Mouse (Mus musculus): ENCODE results near the gene Rasl2-9. TPM values are rescaled to one million over a fixed set of nuclear protein-coding genes. Genes with fewer than 3 reads are reported as not detected.
"Not testable (repeated sequence)": the region's sequence is repeated elsewhere in the genome, so short reads cannot be mapped to it uniquely, and the experiment has no call there.

The Rasl2-9 gene
- total RNA-seq (2021): under 1 TPM in 1 of 2 experiments, not detected in 1; 0.49 TPM

DNA sequence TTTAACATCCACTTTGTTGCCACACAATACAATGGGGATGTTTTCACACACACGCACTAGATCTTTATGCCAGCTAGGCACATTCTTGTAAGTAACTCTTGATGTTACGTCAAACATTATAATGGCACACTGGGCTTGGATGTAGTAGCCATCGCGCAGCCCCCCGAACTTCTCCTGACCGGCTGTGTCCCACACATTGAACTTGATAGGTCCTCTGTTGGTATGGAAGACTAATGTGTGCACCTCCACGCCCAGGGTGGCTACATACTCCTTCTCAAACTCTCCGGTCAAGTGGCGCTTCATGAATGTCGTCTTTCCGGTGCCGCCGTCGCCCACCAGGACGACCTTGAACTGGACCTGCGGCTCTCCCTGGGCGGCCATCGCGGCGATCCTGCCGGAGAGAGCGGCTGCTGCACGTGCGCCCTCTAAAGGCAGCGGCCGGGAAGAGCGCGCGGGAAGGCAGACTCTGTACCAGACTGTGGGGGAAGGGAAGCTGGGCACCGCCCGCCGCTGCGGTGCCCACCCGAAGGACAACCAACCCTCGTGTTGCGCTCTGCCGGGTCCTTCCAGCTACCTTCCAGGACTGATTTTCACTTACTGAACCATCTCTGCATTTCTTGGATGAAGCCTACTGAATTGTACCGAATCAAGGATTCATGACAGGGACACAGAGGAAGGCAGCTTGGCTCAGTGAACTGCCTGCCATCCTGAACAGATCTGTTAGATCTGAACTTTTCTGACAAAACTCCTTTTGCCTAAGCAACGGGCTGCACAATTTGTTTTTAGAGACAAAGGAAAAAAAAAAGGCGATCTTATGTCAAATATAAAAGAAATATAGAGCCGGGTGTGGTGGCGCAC lies at the start of gene Rasl2-9:
Gene Rasl2-9, minus strand, starts transcription at position 402 of the 858 bp plus-strand sequence.
- DNase-seq (ENCODE audit: extremely low spot score in 1 of 2, low spot score in 1 of 2): peak; percentile 78 to 86

DNA sequence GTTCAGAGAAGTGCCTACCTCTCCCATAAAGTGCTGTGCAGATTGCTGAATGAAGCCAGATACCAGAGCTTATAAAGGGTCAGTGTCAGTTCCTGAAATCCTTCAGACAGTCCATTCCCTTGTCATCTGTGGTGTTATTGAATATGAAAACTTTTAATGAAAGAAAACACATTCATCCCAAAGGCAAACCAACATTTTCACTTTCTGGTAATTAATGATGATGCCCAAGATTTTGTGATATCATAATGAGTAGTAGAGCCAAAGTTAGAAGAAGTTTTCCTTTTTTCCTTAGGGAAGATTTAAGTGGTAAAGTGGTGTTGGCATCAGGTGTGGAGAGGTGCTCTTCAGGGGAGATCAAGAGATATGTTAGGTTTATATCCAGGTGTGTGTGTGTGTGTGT lies 23.8 kb upstream of the Rasl2-9 start, which contains the start of gene Vmn1r55:
Gene Vmn1r55, minus strand, starts transcription at position 101 of the 400 bp plus-strand sequence.
- not testable (repeated sequence) for DNase-seq (ENCODE audit: extremely low spot score in 1 of 2, low spot score in 1 of 2)

DNA sequence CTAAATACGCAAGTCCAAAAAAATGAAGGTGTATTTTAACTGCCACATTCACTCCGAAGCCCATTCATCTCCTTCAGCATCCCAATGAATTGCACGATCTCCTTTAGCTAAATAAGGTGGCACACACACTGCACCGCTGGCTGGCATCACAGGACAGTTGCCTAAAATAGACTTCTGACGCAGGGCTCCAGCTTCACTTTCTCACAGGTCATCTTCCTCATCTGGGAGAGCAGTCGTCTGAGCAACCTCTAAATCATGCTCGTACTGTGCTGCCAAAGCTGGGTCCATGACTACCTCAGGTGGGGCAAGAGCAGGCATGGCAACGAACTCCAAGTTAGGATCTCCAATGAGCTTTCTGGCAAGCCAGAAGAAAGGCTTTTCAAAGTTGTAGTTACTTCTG lies 672 bp downstream of the Rasl2-9 start:
- no peak for DNase-seq (ENCODE audit: extremely low spot score in 1 of 2, low spot score in 1 of 2)

DNA sequence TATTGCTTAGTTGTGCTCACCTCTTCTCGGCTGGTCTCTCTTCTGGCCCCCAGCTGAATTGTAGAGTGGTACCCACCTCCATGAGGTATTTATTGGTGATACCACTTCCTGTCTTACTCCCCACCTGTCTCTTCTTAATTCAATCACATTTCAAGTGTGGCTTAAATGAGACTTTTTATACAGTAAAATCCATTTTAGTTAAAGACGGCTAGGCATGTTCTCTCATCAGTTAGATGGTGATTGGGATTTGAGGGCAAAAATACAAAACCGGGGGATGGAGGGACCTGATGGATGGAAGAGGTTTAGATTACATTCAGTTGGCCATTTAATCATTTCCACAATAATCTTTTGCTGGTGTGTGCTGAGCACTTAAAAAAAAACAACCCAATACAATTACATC lies 8.9 kb downstream of the Rasl2-9 start, which contains the start of gene Rfpl4:
Gene Rfpl4, minus strand, starts transcription at position 101 of the 400 bp plus-strand sequence.
- no peak for DNase-seq (ENCODE audit: extremely low spot score in 1 of 2, low spot score in 1 of 2)

DNA sequence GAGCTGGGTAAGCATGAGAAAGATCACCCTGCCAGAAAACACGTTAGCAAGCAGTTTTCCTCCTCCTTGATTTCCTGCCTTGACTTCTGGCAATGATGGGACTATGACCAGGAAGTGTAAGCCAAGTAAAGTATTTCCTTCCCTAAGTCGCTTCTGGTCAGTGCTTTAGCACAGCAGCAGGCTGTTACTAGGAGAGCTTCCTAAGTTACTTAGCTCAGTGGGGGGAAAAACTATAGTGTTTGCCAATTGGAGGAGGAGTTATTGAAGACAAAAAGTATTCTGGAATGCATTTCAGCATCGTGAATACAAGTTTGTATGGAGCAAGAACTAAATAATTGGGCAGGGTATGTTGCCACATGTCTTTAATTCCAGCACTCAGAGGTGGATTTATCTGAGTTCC lies 13.0 kb downstream of the Rasl2-9 start:
- no peak for DNase-seq (ENCODE audit: extremely low spot score in 1 of 2, low spot score in 1 of 2)

DNA sequence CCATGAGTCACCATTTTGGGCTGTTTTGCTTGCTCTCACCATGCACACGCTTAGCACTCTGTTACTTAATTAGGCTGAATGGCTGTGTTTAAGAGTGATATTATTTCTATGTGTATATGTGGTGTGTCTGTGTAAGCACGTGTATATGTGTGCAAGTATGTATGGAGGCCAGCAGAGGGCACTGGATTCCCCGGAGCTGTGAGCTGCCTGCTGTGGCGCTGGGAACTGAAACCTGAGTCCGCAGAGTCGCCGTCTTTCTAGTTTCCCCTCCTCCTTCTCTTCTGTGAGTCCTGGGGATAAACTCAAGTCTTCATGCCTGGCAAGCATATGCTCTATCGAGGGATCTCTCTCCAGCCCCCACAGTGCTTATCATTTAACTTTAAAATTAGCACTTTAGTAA lies 16.4 kb downstream of the Rasl2-9 start:
- no peak for DNase-seq (ENCODE audit: extremely low spot score in 1 of 2, low spot score in 1 of 2)

DNA sequence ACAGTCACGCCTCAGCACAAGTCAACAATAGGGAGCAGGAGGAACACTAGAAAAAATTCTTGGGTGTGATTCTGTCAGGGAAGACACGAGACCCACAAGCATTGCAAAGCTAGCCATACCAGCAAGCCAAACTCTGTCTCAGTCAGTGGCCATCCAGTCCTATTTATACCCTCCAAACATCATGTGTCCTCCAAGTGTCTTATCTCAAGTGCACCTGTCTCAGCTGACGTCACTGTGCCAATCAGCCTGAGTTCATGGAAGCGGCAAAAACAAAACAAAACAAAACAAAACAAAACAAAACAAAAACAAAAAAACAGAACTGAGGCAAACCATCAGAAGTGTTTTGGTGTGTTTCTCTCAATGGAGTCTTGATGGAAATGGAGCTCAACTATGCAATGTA lies 17.5 kb downstream of the Rasl2-9 start:
- DNase-seq (ENCODE audit: extremely low spot score in 1 of 2, low spot score in 1 of 2): no peak

DNA sequence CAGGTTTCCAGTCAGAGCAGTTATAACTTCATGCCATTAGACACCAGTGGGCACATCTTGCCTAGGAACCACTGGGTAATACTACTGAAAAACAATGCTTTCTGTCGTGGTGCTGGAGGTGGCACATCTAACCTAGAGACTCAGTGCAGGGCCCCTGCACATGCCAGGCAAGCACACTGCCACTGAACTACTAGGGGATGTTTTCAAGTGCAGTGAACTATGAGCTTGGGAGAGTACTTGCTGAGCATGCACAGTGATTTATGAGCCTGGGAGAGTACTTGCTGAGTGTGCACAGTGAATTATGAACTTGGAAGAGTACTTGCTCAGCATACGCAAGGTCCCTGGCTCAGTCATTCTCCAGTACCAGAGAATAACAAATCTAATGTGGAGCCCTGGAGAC lies 23.2 kb downstream of the Rasl2-9 start:
- no peak for DNase-seq (ENCODE audit: extremely low spot score in 1 of 2, low spot score in 1 of 2)

DNA sequence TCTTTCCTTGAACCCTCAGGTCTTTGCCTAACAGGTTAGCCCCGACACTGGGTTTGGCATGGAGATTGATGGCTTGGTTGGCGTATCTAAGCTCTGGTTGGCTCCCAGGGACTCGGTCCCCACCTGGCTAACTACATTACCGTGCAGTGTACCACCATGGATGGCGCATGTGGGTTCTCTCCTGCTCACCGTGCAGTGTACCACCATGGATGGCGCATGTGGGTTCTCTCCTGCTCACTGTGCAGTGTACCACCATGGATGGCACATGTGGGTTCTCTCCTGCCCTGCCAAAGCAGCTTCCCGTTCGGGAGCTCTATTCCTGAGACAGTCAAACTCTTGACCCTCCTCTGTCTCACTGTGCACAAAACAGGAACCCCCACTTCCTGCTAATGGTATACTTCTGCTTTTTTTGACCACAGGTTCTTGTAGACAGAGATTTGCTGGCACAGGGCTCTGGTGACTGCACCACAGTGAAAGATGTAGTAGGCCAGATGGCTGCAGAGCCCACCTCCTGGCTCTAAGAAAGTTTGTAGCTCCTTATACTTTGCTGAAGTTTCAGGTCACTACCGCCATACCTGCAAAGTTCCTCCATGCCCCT lies 24.6 kb downstream of the Rasl2-9 start:
- no peak for DNase-seq (ENCODE audit: extremely low spot score in 1 of 2, low spot score in 1 of 2)

DNA sequence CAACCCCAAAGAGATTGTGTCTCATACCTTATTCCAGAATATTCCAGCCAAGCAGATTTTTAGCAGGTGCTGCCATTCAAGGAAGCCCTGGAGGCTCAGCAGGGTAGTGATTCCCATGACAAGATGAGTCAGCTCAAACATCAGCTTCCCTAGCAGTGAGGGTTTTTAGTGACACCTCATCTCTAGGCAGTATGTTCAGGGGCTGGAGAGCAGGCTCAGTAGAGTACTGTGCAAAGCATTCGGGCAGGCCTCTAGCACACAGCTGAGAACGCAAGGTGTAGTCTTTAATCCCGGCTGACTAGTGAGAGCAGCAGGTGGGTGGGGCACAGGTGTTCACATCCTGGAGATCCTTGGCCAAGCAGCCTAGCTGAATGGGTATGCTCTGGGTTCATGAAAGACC lies 26.0 kb downstream of the Rasl2-9 start:
- DNase-seq (ENCODE audit: extremely low spot score in 1 of 2, low spot score in 1 of 2): no peak

DNA sequence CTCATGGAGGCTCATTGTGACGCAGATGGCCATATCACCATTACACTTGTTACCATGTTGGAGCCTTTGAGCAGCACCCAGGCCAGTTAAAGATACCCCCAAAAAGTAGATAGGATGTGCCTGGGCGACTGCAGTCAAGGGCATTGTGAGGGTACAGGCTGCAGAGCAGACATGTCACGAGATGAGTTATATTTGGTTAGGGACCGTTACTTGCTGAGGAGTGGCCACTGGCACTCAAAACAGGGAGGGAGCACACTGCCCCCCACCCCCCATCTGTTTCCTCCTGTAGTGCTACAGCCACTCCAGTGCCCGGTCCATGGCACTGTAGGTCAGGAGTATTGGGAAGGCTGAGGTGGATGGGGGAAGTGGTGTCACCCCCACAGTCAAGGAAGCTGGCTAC lies 27.0 kb downstream of the Rasl2-9 start:
- no peak for DNase-seq (ENCODE audit: extremely low spot score in 1 of 2, low spot score in 1 of 2)

DNA sequence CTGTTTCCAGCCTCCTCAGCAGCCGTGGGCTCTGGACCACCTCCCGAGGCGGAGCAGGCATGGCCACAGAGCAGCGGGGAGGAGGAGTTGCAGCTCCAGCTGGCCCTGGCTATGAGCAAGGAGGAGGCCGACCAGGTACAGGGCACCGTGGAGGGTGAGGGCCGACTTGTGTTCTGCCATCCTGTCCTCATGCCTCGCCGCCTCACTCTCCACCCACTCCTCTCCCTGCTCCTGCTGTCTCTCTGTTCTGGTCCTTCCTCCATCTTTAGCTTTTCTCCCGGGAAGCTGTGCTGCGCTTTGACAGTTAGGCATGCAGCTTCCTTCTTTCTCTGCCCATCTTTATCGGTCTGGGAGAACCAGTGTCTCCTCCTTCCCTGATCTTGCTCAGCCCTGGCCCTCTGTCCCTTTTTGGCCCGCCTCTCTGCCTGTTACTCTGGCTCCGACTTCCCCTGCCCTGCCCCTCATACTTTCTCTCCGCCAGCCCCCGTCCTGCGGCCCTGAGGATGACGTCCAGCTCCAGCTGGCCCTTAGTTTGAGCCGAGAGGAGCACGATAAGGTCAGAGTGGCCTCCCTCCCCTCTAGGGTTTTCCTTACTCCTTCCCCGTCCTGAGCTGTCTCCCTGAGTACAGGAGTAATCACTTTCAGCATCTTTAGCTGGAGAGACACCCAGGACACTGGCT lies 32.8 kb downstream of the Rasl2-9 start:
- DNase-seq (ENCODE audit: extremely low spot score in 1 of 2, low spot score in 1 of 2): peak in 1 of 2 experiments; percentile 44

DNA sequence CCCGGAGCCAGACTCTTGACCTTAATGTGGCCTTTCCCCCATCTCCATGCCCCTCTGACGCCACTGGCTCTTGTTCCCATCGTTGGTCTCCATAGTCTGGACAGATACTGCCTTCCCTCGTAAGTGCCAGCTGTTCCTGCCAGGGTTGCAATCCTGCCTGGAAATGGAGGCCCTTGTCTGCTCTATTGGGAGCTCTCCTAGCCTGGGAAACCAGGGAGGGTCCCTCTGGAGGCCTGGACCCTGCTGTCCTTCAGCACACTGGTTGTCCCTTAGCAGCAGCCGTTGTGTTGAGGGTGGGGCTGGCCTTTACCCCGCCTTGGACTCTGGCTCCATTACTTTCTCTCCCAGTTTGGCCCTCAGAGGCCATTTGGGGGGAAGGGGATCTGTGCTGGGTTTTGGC lies 33.4 kb downstream of the Rasl2-9 start:
- no peak for DNase-seq (ENCODE audit: extremely low spot score in 1 of 2, low spot score in 1 of 2)

DNA sequence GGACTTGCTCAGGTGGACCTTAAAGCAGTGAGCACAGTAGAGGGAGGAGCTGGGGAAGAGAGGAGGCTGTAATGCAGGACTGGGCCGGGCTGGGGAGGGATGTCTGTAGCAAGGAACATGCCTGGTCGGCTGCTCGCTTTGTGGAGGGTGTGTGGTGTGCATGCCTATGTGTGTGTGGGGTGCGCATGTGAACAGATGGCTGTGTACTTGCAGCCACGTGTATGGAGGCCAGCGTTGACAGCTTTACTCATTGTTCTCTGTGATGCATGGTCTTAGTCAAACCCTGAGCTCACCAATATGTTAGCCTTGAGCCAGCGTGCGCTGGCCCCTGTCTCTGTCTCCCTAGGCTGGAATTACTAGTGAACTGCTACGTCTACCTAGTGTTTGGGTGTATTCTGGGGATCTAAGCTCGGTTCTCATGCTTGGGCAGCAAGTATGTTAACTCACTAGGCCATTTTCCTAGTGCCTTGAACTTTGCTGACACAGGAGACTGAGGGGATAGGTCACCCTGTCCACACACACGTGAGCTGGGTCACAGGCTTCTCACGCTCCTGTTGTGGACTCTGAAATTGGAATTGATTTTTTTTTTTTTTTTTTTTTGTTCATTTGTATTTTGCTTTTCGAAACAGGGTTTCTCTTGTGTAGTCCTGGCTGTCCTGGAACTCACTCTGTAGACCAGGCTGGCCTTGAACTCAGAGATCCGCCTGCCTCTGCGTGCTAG lies 34.6 kb downstream of the Rasl2-9 start:
- no peak for DNase-seq (ENCODE audit: extremely low spot score in 1 of 2, low spot score in 1 of 2)

DNA sequence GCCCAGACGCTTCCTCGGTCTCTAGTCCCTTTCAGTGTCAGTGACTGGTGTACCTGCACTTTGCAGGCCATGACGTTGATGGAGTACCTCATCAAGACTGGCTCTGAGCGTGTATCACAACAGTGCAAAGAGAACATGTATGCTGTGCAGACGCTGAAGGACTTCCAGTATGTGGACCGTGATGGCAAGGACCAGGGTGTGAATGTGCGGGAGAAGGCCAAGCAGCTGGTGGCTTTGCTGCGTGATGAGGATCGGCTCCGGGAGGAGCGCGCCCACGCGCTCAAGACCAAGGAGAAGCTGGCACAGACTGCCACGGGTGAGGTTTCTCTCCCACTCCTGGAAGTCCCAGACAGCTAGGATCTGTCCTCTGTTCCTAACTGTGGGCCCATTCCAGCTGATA lies 35.9 kb downstream of the Rasl2-9 start:
- DNase-seq (ENCODE audit: extremely low spot score in 1 of 2, low spot score in 1 of 2): no peak

DNA sequence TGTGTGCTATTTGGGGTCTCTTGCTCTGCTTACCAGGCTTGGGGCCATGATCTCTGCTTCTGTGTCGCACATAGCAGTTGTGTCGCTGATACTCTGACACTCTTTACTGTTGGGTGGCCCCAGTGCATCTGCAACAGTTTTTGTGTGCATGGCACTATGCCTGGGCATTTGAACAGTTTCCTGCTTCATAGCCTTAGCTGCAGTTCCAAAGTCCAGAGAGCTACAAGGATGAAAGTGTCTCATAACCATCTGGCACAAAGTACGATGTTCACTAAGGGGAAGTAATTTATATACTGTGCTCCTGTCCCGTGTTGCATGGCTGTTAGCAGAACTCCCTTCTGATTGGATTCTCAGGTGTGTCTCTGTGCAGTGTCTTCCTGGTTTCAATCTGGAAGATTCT lies 37.9 kb downstream of the Rasl2-9 start:
- DNase-seq (ENCODE audit: extremely low spot score in 1 of 2, low spot score in 1 of 2): no peak

DNA sequence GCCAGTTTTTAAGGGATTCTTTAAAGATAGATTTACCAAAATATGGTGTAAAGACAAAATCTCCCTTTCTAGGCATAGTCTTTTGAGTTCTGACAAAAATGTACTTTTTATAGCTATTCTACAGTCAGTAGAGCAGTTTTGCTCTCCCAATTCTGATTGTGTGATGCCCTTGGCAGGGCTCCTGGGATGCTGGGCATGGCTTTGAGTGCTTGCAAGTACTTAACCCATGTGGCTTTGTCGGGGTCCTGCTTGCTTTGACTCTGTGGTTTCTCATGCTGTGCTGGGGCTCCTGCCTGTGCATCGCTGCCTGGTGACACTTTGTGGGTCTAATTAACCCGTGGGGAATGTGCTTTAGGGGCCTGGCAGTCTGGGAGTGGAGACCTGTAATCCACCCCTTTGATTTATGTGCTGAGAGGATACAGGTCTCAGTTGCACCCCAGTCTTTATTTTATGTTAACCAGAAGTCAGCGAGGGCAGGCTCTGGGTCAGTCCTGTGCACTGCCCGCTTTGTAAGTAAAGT lies 38.8 kb downstream of the Rasl2-9 start:
- DNase-seq (ENCODE audit: extremely low spot score in 1 of 2, low spot score in 1 of 2): no peak

DNA sequence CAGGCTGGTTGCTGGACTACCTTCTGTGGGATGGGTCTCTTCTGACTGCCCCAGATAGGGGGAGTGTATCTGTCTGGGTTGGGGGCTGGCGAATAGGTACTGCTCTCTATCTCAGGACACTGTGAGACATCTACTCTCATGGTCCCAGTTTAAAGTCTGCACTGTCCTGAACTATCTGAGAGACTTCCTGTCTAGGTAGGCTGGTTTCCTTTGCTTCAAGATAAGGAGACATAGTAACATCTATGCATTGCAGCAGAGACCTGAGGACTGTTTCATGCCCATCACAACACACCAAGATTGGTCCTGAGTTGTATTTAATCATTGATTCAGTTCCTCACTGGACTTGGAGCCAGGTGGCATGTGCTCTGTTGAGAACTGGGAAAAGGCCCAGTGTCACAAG lies 40.2 kb downstream of the Rasl2-9 start:
- no peak for DNase-seq (ENCODE audit: extremely low spot score in 1 of 2, low spot score in 1 of 2)

DNA sequence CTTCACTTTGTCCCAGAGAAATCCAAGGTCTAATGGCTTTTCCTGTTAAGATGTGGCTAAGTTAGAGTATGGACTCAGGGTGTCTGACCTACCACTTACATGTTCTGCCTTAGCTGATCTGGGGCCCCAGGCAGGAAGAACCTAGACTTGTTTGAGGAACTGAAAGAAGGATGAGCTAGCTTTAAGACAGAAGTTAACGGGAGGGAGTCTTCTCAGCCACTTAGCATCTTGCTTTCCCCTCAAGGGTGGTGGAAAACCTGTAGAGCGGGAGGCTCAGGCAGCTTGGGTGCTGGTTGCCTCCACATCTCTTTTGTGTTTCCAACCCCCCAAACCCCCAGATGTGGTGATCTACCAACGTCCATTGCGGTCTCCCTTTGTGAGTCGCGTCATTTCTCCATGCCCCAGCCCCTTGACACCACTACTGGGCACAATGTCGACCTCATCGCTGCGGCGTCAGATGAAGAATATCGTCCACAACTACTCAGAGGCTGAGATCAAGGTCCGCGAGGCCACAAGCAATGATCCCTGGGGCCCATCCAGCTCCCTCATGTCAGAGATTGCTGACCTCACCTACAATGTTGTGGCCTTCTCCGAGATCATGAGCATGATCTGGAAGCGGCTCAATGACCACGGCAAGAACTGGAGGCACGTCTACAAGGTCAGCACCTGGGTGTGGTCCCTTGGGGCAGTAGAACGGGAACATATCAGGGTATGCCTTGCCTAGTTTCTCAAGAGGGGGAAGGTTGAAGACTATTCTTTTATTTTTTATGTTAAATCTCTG lies 42.2 kb downstream of the Rasl2-9 start:
- DNase-seq (ENCODE audit: extremely low spot score in 1 of 2, low spot score in 1 of 2): no peak

DNA sequence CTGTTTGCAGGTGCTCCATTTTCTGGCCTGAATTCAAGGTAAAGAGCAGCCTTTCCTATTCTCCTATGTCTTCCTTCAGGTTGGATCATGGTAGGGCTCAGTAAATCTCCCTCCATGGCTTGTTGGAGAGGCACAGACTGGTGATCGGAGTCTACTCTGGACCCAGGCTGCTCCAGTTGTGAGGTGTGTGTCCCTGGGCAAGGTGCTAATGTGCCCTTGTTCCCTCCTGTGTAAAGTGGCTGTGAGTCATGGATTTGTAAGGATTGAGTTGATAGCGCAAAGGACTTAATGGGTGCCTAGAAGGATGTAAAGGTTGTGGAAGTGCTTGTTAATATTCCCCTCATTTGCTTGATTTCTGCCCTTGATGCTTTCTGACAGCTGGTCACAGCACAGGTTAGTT lies 43.8 kb downstream of the Rasl2-9 start:
- no peak for DNase-seq (ENCODE audit: extremely low spot score in 1 of 2, low spot score in 1 of 2)

Measured in layer of hippocampus, postnatal 25 days (tissue).